Mouse (Mus musculus): ENCODE measurements around the gene Rbbp4. TPM values are rescaled to one million over a fixed set of nuclear protein-coding genes. Genes with fewer than 3 reads are reported as not detected.
A peak's percentile ranks its signal among the peaks of the same experiment; 100 is the strongest.

The Rbbp4 gene
- polyA plus RNA-seq, 1 experiment from 2014 or later = 261 TPM

DNA sequence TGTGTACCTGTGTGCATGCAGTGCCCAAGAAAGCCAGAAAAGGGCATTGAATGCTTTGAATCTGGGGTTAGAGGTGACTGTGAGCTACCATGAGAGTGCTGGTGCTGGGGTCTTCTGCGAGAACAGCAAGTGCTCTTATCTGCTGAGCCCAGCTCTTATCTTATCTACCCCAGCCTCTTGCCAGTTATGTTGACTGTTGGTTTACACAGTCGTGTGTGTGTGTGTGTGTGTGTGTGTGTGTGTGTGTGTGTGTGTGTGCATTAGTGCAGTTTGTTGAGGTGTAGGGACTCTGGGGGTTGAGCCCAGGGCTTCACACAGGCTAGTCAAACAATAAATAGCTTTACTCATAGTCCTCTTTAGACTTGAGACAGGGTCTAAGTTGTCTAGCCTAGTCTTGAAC lies 40.0 kb downstream of the Rbbp4 start:
- Histone ChIP-seq H3K36me3 (replicated peaks) (no peaks in the 10 kb centered on the region), H3K9ac (no peak overlapping the region), H3K27ac (replicated peaks) (no peak overlapping the region), H3K4me1 (replicated peaks) (peaks cover 18% of the 10 kb centered on the region), H3K4me3 (replicated peaks) (no peak overlapping the region), H3K4me2 (no peak overlapping the region), H3K9me3 (replicated peaks) (no peaks in the 10 kb centered on the region), H3K27me3 (no peaks in the 10 kb centered on the region)
- 3% methylated on average over 2 of the region's 2 CpGs for WGBS (ENCODE audit: insufficient replicate concordance)
- peak; percentile 77 for ATAC-seq (ENCODE audit: insufficient read depth)

- no peak overlapping the region for H3K4me3 ChIP-seq (replicated peaks)
- no peak overlapping the region for H3K4me2 ChIP-seq
- no peaks in the 10 kb centered on the region for H3K36me3 ChIP-seq (replicated peaks)
- H3K27me3 ChIP-seq = peaks cover 9% of the 10 kb centered on the region
- H3K27ac ChIP-seq (replicated peaks) = no peak overlapping the region
- H3K4me1 ChIP-seq (replicated peaks) = peaks cover 18% of the 10 kb centered on the region
- H3K9me3 ChIP-seq (replicated peaks) = no peaks in the 10 kb centered on the region
- no peak overlapping the region for H3K9ac ChIP-seq
- WGBS (ENCODE audit: insufficient replicate concordance) = 59% methylated on average over 16 of the region's 16 CpGs
- no peak for ATAC-seq (ENCODE audit: insufficient read depth)
These were observed 41.5 kb downstream of the Rbbp4 start for GRCm38 (mm10) chr4:129293702-129294101.

DNA sequence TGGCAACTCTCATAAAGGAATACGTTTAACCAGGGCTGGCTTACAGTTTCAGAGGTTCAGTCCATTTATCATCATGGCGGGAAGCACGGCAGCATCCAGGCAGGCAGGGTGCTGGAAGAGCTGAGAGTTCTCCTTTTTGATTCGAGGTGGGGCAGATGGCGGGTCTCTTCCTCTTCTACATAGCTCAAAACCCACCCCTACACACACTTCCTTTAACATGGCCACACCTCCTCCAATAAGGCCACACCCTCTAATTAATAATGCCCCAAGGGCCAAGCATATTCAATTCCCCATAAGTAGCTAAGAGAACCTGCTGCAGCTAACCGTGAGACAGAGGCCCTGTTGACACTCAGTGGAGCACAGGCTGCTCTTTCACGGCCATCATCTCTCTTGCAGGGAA lies 42.3 kb downstream of the Rbbp4 start:
- H3K4me2 ChIP-seq = no peak overlapping the region
- no peaks in the 10 kb centered on the region for H3K36me3 ChIP-seq (replicated peaks)
- H3K27me3 ChIP-seq = peaks cover 18% of the 10 kb centered on the region
- H3K9ac ChIP-seq = no peak overlapping the region
- H3K9me3 ChIP-seq (replicated peaks) = no peaks in the 10 kb centered on the region
- H3K4me1 ChIP-seq (replicated peaks) = peaks cover 18% of the 10 kb centered on the region
- H3K27ac ChIP-seq (replicated peaks) = no peak overlapping the region
- H3K4me3 ChIP-seq (replicated peaks) = no peak overlapping the region
- no peak for ATAC-seq (ENCODE audit: insufficient read depth)
- WGBS (ENCODE audit: insufficient replicate concordance) = 51% methylated on average over 7 of the region's 7 CpGs

DNA sequence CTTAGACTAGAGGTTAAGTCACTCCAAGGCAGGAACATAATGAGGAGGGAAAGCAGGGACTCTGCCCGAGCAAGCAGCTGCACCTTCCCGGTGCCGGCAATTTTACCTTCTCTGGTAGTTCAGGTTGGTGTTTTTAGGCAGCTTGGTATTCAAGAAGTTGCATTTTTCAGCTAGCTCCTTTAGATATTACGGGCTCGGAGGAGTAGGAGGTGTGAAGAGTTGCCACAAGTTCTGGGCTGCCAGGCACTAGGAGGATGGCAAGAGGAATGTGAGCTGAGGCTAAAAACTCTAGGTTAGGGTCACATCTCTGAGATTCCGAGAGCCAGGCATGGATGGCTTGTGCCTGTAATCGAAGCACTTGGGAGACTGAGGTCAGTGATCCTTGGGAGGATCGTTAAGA lies 45.5 kb downstream of the Rbbp4 start:
- H3K27me3 ChIP-seq = peaks cover 47% of the 10 kb centered on the region
- no peak for ATAC-seq (ENCODE audit: insufficient read depth)

DNA sequence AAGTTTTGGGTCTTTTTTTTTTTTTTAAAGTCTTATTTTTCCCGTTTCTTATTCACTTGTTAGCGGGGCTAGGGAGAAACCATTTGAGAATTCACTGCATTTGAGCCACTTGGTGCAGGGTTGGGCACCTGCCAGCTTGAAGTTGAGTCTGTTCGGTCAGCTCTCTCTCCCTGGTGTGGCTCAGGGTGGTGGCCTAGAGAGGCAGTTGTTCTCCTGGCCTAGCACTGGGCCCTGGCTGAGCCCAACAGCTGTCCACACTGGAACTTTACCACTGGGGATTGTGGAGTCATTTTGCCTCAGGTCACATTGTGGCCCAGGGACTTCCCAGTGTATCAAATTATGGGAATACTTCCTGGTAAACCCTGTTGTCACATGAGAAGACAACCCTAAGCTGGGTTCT lies 47.1 kb downstream of the Rbbp4 start:
- Histone ChIP-seq H3K9me3 (replicated peaks) (no peaks in the 10 kb centered on the region), H3K4me1 (replicated peaks) (peaks cover 13% of the 10 kb centered on the region), H3K36me3 (replicated peaks) (no peaks in the 10 kb centered on the region), H3K27ac (replicated peaks) (no peak overlapping the region), H3K9ac (no peak overlapping the region), H3K4me2 (peak overlapping the region; percentile 82), H3K4me3 (replicated peaks) (no peak overlapping the region), H3K27me3 (peaks cover 54% of the 10 kb centered on the region)
- ATAC-seq (ENCODE audit: insufficient read depth) = no peak
- WGBS (ENCODE audit: insufficient replicate concordance) = 38% methylated on average over 3 of the region's 3 CpGs

More for the DNA sequence above, 45.5 kb downstream of the Rbbp4 start:
- Histone ChIP-seq H3K9me3 (replicated peaks) (no peaks in the 10 kb centered on the region), H3K4me2 (no peak overlapping the region), H3K27ac (replicated peaks) (no peak overlapping the region), H3K4me1 (replicated peaks) (peaks cover 15% of the 10 kb centered on the region), H3K9ac (no peak overlapping the region), H3K4me3 (replicated peaks) (no peak overlapping the region), H3K36me3 (replicated peaks) (no peaks in the 10 kb centered on the region)
- WGBS (ENCODE audit: insufficient replicate concordance) = 77% methylated on average over 8 of the region's 8 CpGs

- no peak for ATAC-seq (ENCODE audit: insufficient read depth)
- H3K4me3 ChIP-seq (replicated peaks) = peak within 1 kb of the TSS; percentile 53
- H3K27ac ChIP-seq (replicated peaks) = no peak within 1 kb of the TSS
- no peaks in the 10 kb centered on the region for H3K9me3 ChIP-seq (replicated peaks)
- H3K4me2 ChIP-seq = peak within 1 kb of the TSS; percentile 82
- WGBS (ENCODE audit: insufficient replicate concordance) = 1% methylated on average over 53 of the region's 53 CpGs
- peaks cover 13% of the 10 kb centered on the region for H3K4me1 ChIP-seq (replicated peaks)
- H3K9ac ChIP-seq = peak within 1 kb of the TSS; percentile 35; the same call in 1 of the 2 replicates
- H3K27me3 ChIP-seq = peaks cover 58% of the 10 kb centered on the region
- no peaks in the 10 kb centered on the region for H3K36me3 ChIP-seq (replicated peaks)
These were observed 47.6 kb downstream of the Rbbp4 start, which contains the start of gene Sync for GRCm38 (mm10) chr4:129287472-129287981. Gene Sync (plus strand): TSS chr4:129287617.

- H3K36me3 ChIP-seq (replicated peaks) = no peaks in the 10 kb centered on the region
- peak overlapping the region; percentile 82 for H3K4me2 ChIP-seq
- H3K4me1 ChIP-seq (replicated peaks) = peaks cover 13% of the 10 kb centered on the region
- no peak for ATAC-seq (ENCODE audit: insufficient read depth)
- H3K27ac ChIP-seq (replicated peaks) = no peak overlapping the region
- 4% methylated on average over 28 of the region's 28 CpGs for WGBS (ENCODE audit: insufficient replicate concordance)
- H3K27me3 ChIP-seq = peaks cover 58% of the 10 kb centered on the region
- H3K9ac ChIP-seq = peak overlapping the region; percentile 35; the same call in 1 of the 2 replicates
- peak overlapping the region; percentile 53 for H3K4me3 ChIP-seq (replicated peaks)
- no peaks in the 10 kb centered on the region for H3K9me3 ChIP-seq (replicated peaks)
These were observed 48.3 kb downstream of the Rbbp4 start for GRCm38 (mm10) chr4:129286683-129287471.

DNA sequence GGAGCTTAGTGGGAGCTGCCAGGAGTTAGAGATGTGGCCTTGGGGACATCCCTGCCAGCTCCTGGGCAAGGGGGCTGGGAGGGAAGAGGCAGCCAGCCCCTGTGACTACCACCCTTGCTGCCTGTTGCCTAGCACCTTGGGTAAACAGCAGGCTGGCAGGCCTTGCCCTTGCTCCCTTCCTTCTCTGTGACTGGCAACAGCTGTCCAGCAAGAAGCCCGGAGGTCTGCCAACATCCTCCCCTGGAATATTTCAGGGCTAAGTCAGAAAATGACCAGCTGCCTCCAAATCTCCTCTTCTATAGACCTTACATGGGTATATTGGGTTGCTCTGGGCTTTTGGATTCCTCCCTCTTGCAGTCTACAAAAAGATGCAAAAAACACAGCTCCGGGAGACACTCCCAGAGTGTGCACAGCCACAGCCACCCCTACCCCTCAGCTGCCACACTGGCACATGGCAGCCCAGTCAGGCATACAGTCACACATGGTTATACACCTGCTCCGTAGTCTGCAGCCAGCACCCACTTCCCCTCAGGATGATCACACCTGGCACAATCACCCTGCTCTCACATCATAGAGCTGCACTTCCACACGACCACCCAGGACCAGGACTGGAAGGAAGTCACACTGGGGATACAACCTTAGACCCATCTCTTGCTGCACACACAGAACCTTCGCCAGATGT lies 49.0 kb downstream of the Rbbp4 start:
- no peak overlapping the region for H3K4me2 ChIP-seq
- no peak for ATAC-seq (ENCODE audit: insufficient read depth)

GRCm38 (mm10) chr4:129284685-129285084 lies 50.5 kb downstream of the Rbbp4 start:
- no peaks in the 10 kb centered on the region for H3K9me3 ChIP-seq (replicated peaks)
- ATAC-seq (ENCODE audit: insufficient read depth) = no peak
- peaks cover 10% of the 10 kb centered on the region for H3K4me1 ChIP-seq (replicated peaks)
- H3K27ac ChIP-seq (replicated peaks) = no peak overlapping the region
- H3K36me3 ChIP-seq (replicated peaks) = no peaks in the 10 kb centered on the region
- no peak overlapping the region for H3K9ac ChIP-seq
- WGBS (ENCODE audit: insufficient replicate concordance) = 64% methylated on average over 2 of the region's 2 CpGs
- no peak overlapping the region for H3K4me3 ChIP-seq (replicated peaks)
- H3K27me3 ChIP-seq = peaks cover 56% of the 10 kb centered on the region
- no peak overlapping the region for H3K4me2 ChIP-seq

More for the DNA sequence above, 49.0 kb downstream of the Rbbp4 start:
- peaks cover 58% of the 10 kb centered on the region for H3K27me3 ChIP-seq
- H3K4me3 ChIP-seq (replicated peaks) = no peak overlapping the region
- no peaks in the 10 kb centered on the region for H3K36me3 ChIP-seq (replicated peaks)
- H3K4me1 ChIP-seq (replicated peaks) = peaks cover 10% of the 10 kb centered on the region
- WGBS (ENCODE audit: insufficient replicate concordance) = 43% methylated on average over 5 of the region's 5 CpGs
- H3K9ac ChIP-seq = no peak overlapping the region
- no peaks in the 10 kb centered on the region for H3K9me3 ChIP-seq (replicated peaks)
- no peak overlapping the region for H3K27ac ChIP-seq (replicated peaks)

GRCm38 (mm10) chr4:129283226-129283625 lies 51.9 kb downstream of the Rbbp4 start:
- no peak overlapping the region for H3K9ac ChIP-seq
- H3K27ac ChIP-seq (replicated peaks) = no peak overlapping the region
- no peak overlapping the region for H3K4me3 ChIP-seq (replicated peaks)
- no peak overlapping the region for H3K4me2 ChIP-seq
- WGBS (ENCODE audit: insufficient replicate concordance) = 66% methylated on average over 5 of the region's 5 CpGs
- peaks cover 44% of the 10 kb centered on the region for H3K27me3 ChIP-seq
- H3K9me3 ChIP-seq (replicated peaks) = no peaks in the 10 kb centered on the region
- H3K4me1 ChIP-seq (replicated peaks) = peaks cover 10% of the 10 kb centered on the region
- no peak for ATAC-seq (ENCODE audit: insufficient read depth)
- H3K36me3 ChIP-seq (replicated peaks) = no peaks in the 10 kb centered on the region

GRCm38 (mm10) chr4:129282786-129283185 lies 52.4 kb downstream of the Rbbp4 start:
- WGBS (ENCODE audit: insufficient replicate concordance) = 77% methylated on average over 5 of the region's 5 CpGs

More at GRCm38 (mm10) chr4:129282786-129283185, 52.4 kb downstream of the Rbbp4 start:
- no peak for ATAC-seq (ENCODE audit: insufficient read depth)
- no peak overlapping the region for H3K9ac ChIP-seq
- H3K36me3 ChIP-seq (replicated peaks) = no peaks in the 10 kb centered on the region
- H3K27ac ChIP-seq (replicated peaks) = no peak overlapping the region
- no peaks in the 10 kb centered on the region for H3K9me3 ChIP-seq (replicated peaks)
- H3K27me3 ChIP-seq = peaks cover 39% of the 10 kb centered on the region
- no peak overlapping the region for H3K4me3 ChIP-seq (replicated peaks)
- H3K4me1 ChIP-seq (replicated peaks) = peaks cover 9% of the 10 kb centered on the region
- H3K4me2 ChIP-seq = no peak overlapping the region

All from liver, embryonic 15.5 days (tissue).